Mouse (Mus musculus) embryonic facial prominence, embryonic 13.5 days (tissue): Measurements from ENCODE around the gene Nupr1. TPM values are rescaled to one million over a fixed set of nuclear protein-coding genes. Genes with fewer than 3 reads are reported as not detected.

Experiments
- ATAC-seq: fragments of 200-750 bp; cut with Nextera tagmentation; 2 replicates; pipeline ENCODE4 v1.8.0; 2017; ENCODE audit warnings: low read depth; ENCODE audit not compliant: insufficient number of reproducible peaks, insufficient read depth, low FRiP score, low TSS enrichment
- H3K27ac ChIP-seq: fragments of 300-500 bp; sonication (generic); 2 replicates; pipeline ENCODE4 v1.5.1; 2015; ENCODE audit warnings: moderate library complexity, mild to moderate bottlenecking, inconsistent platforms
- H3K27me3 ChIP-seq: fragments of 300-500 bp; sonication (generic); 2 replicates; pipeline ENCODE4 v1.6.1; 2015; ENCODE audit warnings: mild to moderate bottlenecking, inconsistent platforms
- H3K36me3 ChIP-seq: fragments of 300-500 bp; sonication (generic); 2 replicates; pipeline ENCODE4 v1.6.1; 2015; ENCODE audit warnings: mild to moderate bottlenecking, inconsistent platforms
- H3K4me1 ChIP-seq: fragments of 300-500 bp; sonication (generic); 2 replicates; pipeline ENCODE4 v1.6.1; 2015; ENCODE audit warnings: inconsistent platforms
- H3K4me2 ChIP-seq: fragments of 300-500 bp; sonication (generic); 2 replicates; pipeline ENCODE4 v1.6.1; 2015; ENCODE audit warnings: moderate library complexity, mild to moderate bottlenecking, inconsistent platforms
- H3K4me3 ChIP-seq: fragments of 300-500 bp; sonication (generic); 2 replicates; pipeline ENCODE4 v1.5.1; 2015; ENCODE audit warnings: mild to moderate bottlenecking, inconsistent platforms
- H3K9ac ChIP-seq: fragments of 300-500 bp; sonication (generic); 2 replicates; pipeline ENCODE4 v1.6.1; 2015; ENCODE audit warnings: mild to moderate bottlenecking, inconsistent platforms
- H3K9me3 ChIP-seq: fragments of 300-500 bp; sonication (generic); 2 replicates; pipeline ENCODE4 v1.6.1; 2016; ENCODE audit warnings: inconsistent platforms
- WGBS: fragments of 180-500 bp; shearing (Covaris S2); methylation state at CpG from one replicate; pipeline ENCODE4 v1.1.7; 2015; ENCODE audit warnings: mixed read lengths; 5-methylcytosine and 5-hydroxymethylcytosine counted together
- polyA plus RNA-seq: library from polyadenylated mRNA; unstranded; fragments of >200 nt; fragmentation: Nextera tagmentation; extraction: Ambion mirVana; gene quantifications from 2 replicates; pipeline ENCODE4 v1.2.1, GENCODE M21; 2015

Gene Nupr1
- polyA plus RNA-seq, 1 experiment from 2014 or later = 5.5 TPM

DNA sequence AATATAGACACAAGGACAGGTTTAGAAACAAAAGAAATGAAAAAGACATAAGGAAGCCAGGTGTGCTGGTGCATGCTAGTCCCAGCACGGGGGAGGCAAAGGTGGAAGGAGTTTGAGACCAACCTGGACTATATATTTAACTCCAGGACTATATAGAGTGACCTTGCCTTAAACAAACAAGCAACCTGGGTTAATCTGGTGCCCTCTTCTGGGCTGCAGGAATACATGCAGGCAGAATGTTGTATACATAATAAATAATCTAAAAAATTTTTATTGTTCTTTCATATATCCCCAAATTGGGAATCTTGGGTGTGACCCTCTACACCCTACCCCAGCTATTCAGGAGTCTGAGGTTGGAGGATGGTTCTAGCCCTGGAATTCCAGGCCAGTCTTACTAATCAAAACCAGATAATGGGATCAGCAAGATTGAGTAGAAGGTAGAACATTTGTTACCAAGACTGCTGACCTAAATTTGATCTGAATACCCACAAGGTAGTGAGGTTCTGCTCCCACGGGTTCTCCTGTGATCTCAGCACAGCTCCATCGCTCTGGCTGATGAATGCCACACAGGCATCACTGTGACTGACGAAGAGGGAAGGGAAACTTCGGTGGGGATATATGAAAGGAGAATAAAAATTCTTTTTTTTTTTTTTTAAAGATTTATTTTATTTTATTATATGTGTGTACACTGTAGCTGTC lies 12.0 kb upstream of the Nupr1 start:
- ATAC-seq = no peak
- Histone ChIP-seq H3K27me3 (no peaks in the 10 kb centered on the region), H3K36me3 (no peaks in the 10 kb centered on the region), H3K4me3 (no peak overlapping the region), H3K4me1 (no peaks in the 10 kb centered on the region), H3K9me3 (no peaks in the 10 kb centered on the region), H3K4me2 (no peak overlapping the region), H3K9ac (no peak overlapping the region), H3K27ac (no peak overlapping the region)
- 69% methylated on average over 5 of the region's 5 CpGs for WGBS

DNA sequence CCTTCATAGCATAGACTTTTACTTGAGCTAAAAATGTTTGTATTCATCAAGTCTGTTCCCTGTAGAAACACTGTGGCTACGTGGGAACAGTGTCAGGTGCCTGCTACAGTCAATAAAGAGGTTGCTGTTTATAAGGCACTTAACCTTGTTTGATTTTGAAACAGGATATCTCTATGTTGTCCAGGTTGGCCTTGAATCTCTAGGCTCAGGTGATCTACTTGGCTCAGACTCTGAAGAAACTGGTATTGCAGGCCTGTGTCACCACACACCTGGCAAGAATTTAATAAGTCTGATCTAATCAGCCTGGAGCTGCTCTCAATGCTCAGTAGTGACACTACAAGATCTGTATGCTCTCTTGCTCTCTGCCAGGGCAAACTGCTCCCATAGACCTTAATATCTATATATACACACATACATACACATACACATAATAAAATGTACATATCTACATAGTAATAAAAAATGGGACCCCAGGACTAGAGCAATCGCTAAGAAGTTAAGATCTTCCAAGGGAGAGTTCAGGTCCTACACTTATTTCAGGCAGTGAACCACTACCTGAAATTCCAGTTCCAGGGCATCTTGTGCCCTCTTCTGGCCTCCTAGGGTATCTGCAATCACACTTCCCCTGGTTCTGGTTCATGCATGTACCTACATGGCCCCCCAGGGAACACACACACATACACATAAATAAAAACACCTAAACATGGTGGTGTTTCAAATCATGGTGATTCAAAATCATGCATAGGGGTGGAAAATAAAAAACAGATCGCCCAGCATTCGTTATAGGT lies 6.3 kb upstream of the Nupr1 start:
- Histone ChIP-seq H3K4me3 (no peak overlapping the region), H3K9ac (no peak overlapping the region), H3K4me2 (no peak overlapping the region), H3K4me1 (no peaks in the 10 kb centered on the region), H3K27ac (no peak overlapping the region), H3K27me3 (no peaks in the 10 kb centered on the region), H3K36me3 (no peaks in the 10 kb centered on the region), H3K9me3 (no peaks in the 10 kb centered on the region)
- WGBS = 13% methylated on average over 4 of the region's 4 CpGs
- ATAC-seq = no peak

DNA sequence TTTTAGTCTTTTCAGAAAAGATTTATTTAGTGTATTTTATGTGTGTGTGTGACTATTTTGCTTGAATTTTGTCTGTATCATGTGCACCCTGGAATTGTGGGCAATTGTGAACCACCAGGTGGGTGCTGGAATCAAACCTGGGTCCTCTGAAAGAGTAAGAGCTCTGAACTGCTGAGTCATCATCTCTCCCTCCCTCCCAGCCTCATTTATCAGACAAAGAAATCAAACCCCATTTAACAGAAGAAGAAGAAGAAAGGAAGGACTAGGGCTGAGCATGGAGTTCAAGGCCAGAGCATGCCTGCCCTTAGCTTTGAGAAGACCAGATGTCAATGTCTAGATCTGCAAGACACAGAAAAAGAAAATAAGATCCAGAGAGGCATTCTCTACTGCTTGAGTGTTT lies 4.7 kb upstream of the Nupr1 start:
- H3K36me3 ChIP-seq = no peaks in the 10 kb centered on the region
- H3K27ac ChIP-seq = no peak overlapping the region
- no peak overlapping the region for H3K4me3 ChIP-seq
- H3K4me2 ChIP-seq = no peak overlapping the region
- no peaks in the 10 kb centered on the region for H3K4me1 ChIP-seq
- no peaks in the 10 kb centered on the region for H3K27me3 ChIP-seq
- no peak for ATAC-seq
- no peak overlapping the region for H3K9ac ChIP-seq
- no peaks in the 10 kb centered on the region for H3K9me3 ChIP-seq

DNA sequence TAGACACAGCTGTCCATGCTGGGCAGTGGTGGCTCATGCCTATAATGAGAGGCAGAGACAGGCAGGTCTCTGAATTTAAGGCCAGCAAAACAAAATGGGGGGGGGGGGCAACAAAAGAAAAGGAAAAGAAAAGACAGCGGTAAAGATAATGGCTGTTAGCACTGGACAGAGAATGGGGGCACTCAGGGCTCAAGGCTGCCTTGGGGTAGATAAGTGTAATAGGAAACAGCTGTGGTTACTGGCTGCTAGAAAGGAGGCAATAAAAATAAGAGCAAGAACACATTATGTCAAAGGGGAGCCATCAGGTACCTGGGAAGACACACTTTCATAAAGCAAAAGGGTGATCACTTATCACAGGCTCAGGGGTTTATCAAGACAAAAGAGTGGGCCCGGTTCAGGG lies 1.8 kb upstream of the Nupr1 start:
- Histone ChIP-seq H3K4me2 (no peak overlapping the region), H3K9me3 (no peaks in the 10 kb centered on the region), H3K4me3 (no peak overlapping the region), H3K27ac (no peak overlapping the region), H3K27me3 (no peaks in the 10 kb centered on the region), H3K36me3 (no peaks in the 10 kb centered on the region), H3K9ac (no peak overlapping the region), H3K4me1 (peaks cover 5% of the 10 kb centered on the region; the same call in 1 of the 2 replicates)
- WGBS = 73% methylated on average over 2 of the region's 2 CpGs
- ATAC-seq = no peak

DNA sequence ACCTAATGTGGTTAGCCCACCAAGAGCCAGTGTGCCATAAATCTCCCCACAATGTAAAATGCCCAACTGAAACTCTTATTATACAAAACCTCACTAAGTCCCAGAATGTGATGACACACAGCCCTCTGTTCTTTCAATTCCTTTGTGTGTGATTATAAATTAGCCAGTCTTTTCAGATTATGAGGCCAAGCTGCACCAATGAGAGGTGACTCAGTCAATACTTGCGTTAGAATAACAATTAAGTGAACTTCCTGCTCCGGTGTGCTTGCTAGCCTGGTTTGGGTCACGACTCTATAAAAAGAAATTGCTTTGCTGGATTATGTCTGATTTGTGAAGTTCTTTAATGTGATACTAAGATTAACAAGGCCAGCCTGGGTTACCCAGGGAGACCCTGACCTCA lies 746 bp downstream of the Nupr1 start:
- Histone ChIP-seq H3K4me3 (no peak overlapping the region), H3K9ac (no peak overlapping the region), H3K27me3 (no peaks in the 10 kb centered on the region), H3K9me3 (no peaks in the 10 kb centered on the region), H3K36me3 (no peaks in the 10 kb centered on the region), H3K4me1 (peaks cover 13% of the 10 kb centered on the region), H3K27ac (no peak overlapping the region), H3K4me2 (no peak overlapping the region)
- ATAC-seq = no peak
- WGBS = 59% methylated on average over 3 of the region's 3 CpGs

DNA sequence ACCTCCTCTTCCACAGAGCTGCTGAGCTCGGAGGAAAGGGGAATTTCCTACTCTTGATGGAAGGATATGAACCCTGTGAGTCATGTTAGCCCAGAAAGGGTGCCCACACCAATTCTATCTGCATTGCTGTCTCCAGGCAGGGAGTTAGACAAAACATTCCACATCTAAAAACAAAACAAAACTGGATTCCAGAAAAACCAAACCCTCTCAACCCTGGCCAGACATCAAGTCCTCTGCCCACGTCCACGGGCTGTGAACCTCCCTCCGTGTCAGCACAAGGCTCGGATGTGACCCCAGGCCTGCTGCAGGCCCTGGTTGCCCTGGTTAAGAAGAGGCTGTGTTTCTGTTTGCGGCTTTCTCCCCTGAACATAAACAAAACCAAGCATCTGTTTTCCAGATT lies 2.5 kb downstream of the Nupr1 start:
- peak overlapping the region; percentile 61 for H3K27ac ChIP-seq
- peak overlapping the region; percentile 37 for H3K9ac ChIP-seq
- 48% methylated on average over 6 of the region's 6 CpGs for WGBS
- H3K36me3 ChIP-seq = no peaks in the 10 kb centered on the region
- no peaks in the 10 kb centered on the region for H3K9me3 ChIP-seq
- H3K4me3 ChIP-seq = no peak overlapping the region
- no peaks in the 10 kb centered on the region for H3K27me3 ChIP-seq
- no peak overlapping the region for H3K4me2 ChIP-seq
- H3K4me1 ChIP-seq = peaks cover 13% of the 10 kb centered on the region
- no peak for ATAC-seq

DNA sequence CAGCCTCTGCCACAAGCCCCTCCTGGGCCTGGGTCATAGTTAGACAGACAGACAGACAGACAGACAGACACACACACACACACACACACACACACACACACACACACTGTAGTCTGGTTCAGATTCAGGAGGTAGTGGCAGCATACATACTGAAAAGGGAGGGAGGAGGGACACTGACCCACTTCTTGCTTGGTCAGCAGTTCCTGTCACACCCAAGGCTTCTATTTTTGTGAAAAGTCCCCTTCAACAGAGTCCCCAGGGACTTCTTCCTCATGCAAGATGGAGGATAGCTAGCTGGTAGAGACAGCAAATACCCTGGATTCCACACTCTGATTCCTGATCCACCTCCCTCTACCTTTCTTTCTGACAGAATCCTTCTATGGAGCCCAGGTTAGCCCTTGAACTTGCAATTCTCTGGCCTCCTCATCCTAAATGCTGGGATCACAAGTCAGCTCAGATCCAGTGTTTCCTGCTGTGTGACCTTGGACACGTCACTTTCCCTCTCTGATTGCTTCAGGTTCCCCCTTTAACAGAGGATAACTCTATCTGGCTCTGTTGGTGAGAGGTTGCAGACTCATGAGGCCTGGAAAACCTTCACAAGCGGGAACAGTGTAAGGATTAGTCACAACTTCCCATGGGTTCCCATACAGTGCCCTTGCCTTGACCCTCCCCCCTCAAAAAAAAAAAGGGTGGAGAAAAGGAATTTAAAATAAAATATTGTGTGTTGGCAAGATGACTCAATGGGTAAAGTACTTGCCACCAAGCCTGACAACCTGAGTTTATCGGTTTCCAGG lies 4.7 kb downstream of the Nupr1 start:
- Histone ChIP-seq H3K9me3 (no peaks in the 10 kb centered on the region), H3K4me2 (no peak overlapping the region), H3K9ac (no peak overlapping the region), H3K36me3 (no peaks in the 10 kb centered on the region), H3K4me3 (no peak overlapping the region), H3K4me1 (peaks cover 13% of the 10 kb centered on the region), H3K27me3 (no peaks in the 10 kb centered on the region), H3K27ac (no peak overlapping the region)
- no peak for ATAC-seq
- 82% methylated on average over 3 of the region's 3 CpGs for WGBS

DNA sequence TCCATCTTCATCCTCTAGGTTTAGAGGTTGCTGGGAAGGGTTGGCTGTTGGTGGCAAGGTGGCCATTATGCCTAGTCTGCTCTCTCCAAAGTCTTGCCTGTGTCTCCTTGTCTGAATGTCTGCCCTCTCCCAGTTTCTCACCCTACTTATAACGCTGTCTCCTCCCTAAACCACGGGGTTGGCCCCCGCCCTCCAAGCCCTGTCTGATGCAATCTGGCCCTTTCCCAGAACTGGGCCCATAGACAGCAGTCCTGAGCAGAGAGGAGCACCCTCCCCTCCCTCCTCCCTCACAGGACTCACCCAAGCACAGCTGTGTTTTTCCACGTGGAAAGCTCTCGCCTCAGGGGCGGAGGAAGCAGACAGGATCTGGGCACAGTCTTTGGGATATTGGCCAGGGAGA lies 5.3 kb downstream of the Nupr1 start:
- ATAC-seq = peak; percentile 64; the same call in 1 of the 2 replicates
- WGBS = 39% methylated on average over 6 of the region's 6 CpGs
- Histone ChIP-seq H3K36me3 (no peaks in the 10 kb centered on the region), H3K4me3 (no peak overlapping the region), H3K9me3 (no peaks in the 10 kb centered on the region), H3K27ac (no peak overlapping the region), H3K27me3 (no peaks in the 10 kb centered on the region), H3K4me2 (no peak overlapping the region), H3K9ac (no peak overlapping the region), H3K4me1 (peaks cover 13% of the 10 kb centered on the region)

DNA sequence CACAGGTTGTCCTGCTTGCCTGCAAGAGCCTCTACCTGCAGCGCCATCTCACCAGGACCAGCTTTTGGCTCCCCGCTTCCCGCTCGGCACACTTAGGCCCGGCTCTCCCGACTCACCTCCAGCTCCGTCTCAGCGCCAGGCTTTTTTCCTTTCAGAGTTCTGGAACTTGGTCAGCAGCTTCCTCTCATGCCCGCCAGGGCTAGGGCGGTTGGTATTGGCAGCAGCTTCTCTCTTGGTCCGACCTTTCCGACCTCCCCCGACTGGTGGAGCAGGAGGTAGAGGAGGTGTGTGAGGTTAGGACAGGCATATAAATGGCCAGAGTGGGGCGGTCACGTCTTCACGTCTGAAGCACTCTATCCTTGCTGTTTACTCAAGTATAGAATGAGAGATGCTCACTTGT lies 5.9 kb downstream of the Nupr1 start:
- ATAC-seq = no peak
- Histone ChIP-seq H3K9me3 (no peaks in the 10 kb centered on the region), H3K4me1 (peaks cover 16% of the 10 kb centered on the region), H3K36me3 (no peaks in the 10 kb centered on the region), H3K4me2 (no peak overlapping the region), H3K4me3 (no peak overlapping the region), H3K9ac (no peak overlapping the region), H3K27ac (no peak overlapping the region), H3K27me3 (no peaks in the 10 kb centered on the region)
- WGBS = 70% methylated on average over 16 of the region's 16 CpGs

DNA sequence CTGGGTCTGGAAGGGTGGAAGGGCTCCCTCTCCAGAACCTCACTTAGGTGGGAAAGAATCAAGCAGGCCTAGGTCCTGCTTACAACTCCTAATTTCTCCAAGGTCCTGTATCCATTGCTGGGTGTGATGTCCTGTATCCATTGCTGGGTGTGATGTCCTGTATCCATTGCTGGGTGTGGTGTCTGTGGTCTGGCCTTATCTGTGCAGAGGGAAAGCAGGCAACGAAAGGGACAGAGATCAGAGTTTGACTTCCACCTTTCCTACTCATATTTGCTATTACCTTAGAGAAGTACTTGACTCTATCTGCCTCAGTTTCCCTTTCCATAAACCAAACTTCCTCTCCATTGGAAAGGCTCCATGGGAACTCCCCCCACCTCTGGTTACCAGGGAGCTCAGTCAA lies 7.3 kb downstream of the Nupr1 start:
- no peak overlapping the region for H3K4me2 ChIP-seq
- H3K4me3 ChIP-seq = no peak overlapping the region
- H3K27me3 ChIP-seq = no peaks in the 10 kb centered on the region
- no peak overlapping the region for H3K9ac ChIP-seq
- no peak overlapping the region for H3K27ac ChIP-seq
- H3K9me3 ChIP-seq = no peaks in the 10 kb centered on the region
- H3K36me3 ChIP-seq = no peaks in the 10 kb centered on the region
- WGBS = 83% methylated on average over 1 of the region's 1 CpGs
- H3K4me1 ChIP-seq = peaks cover 16% of the 10 kb centered on the region
- no peak for ATAC-seq

DNA sequence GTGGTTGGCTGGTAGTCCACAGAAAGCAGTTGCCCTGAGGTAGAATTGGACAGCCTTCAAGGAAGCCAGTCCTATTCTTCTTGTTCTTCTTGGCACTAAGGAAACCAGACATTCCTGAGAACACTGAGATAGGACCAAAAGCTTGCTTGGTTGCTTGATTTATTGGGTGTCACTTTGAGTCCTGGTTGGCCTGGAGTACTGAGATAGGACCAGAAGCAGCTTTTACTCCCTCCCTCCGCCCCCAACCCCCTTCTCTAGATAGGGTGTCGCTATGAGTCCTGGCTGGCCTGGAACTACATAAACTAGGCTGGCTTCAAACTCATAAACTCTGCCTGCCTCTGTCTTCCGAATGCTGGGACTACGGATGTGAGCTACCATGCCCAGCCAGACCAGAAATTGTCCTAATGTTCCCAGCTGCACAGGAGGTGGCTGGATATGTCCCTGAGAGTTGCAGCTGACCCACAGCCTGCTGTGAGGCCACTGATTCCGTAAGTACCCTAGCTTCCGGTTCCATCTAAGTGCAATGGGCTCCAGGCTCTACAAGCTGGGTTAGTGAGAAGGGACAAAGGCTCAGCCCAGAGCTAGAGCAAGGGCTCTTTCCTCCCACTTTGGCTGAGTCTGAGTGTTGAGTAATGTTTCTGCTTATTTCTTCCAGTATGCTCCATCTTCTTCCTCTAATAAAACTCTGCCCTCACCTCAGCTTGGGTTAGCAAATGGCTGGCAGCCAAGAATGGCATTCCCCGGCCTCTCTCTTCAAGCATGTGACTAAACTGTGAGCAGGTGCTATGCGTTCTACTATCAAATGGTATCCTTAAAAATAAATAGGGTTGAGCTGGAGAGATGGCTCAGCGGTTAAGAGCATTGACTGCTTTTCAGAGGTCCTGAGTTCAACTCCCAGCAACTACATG lies 9.0 kb downstream of the Nupr1 start:
- no peaks in the 10 kb centered on the region for H3K36me3 ChIP-seq
- no peak for ATAC-seq
- H3K4me2 ChIP-seq = no peak overlapping the region
- H3K9me3 ChIP-seq = no peaks in the 10 kb centered on the region
- H3K4me1 ChIP-seq = peaks cover 11% of the 10 kb centered on the region
- 84% methylated on average over 9 of the region's 9 CpGs for WGBS
- no peaks in the 10 kb centered on the region for H3K27me3 ChIP-seq
- no peak overlapping the region for H3K9ac ChIP-seq
- H3K4me3 ChIP-seq = no peak overlapping the region
- H3K27ac ChIP-seq = no peak overlapping the region
